Mouse (Mus musculus): ENCODE results near the gene Id3. TPM values are rescaled to one million over a fixed set of nuclear protein-coding genes. Genes with fewer than 3 reads are reported as not detected.
A peak's percentile ranks its signal among the peaks of the same experiment; 100 is the strongest.

The Id3 gene
- polyA plus RNA-seq, 1 experiment, result 386 TPM

DNA sequence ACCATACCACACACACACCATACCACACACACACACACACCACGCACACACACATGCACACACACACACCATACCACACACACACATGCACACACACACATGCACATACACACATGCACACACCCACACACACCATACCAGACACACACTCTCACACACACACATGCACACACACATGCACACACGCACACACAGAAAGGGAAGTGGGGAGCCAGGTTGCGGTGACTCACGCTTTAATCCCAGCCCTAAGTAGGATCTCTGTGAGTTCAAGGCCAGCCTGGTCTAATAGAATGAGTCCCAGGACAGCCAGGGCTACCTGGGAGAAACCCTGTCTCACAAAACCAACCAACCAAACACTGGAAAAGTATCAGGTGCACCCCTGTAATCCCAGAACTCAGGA lies 18.7 kb upstream of the Id3 start:
- no peak for DNase-seq (ENCODE audit: low spot score)

DNA sequence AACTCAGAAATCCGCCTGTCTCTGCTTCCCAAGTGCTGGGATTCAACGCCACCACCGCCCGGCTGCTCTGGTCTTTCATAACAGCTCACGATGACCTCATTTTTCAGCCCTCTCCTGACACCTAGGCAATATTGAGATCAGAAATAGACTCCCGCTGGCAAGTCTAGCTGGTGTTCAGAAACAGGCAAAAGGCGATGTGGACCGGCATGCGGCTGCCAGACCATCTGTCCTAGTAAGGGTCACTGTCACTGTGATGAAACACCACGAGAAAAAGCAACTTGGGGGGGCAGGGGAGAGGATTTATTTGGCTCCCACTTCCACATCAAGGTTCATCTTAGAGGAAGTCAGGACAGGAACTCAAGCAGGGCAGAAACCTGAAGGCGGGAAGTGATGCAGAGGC lies 17.8 kb upstream of the Id3 start:
- DNase-seq (ENCODE audit: low spot score), result no peak

DNA sequence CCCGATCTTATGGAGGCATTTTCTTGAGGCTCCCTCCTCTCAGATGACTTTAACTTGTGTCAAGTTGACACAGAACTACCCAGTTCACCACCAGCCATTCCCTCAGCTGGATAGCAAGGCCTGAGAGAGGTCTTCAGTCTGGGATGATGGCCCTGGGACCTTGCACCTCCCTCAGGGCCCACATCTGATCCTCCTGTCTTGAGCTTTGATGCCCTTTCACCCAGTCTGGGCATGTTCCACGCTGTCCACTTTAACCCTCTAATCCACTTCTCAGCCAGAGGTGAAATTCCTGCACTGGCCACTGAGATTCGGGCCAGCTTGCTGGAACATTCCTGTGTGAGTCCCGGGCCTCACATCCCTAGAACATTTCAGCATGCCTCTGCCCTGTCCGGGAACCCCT lies 17.3 kb upstream of the Id3 start:
- DNase-seq (ENCODE audit: low spot score), result no peak

- no peak for DNase-seq (ENCODE audit: low spot score)
Measured at GRCm38 (mm10) chr4:136127670-136128069, 15.6 kb upstream of the Id3 start.

DNA sequence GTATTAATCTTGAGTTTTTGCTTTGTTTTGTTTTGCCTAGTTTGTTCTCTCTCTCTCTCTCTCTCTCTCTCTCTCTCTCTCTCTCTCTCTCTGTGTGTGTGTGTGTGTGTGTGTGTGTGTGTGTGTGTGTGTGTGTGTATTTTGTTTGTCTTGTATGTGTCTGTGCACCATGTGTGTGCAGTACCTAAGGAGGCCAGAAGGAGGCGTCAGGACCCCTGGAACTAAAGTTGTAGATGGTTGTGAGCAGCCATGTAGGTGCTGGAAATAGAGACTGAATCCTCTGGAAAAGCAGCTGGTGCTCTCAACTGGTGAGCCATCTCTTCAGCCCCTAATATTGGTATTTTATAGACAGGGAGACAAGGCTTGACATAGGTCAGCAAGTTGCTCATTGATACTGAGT lies 13.5 kb upstream of the Id3 start:
- no peak for DNase-seq (ENCODE audit: low spot score)

DNA sequence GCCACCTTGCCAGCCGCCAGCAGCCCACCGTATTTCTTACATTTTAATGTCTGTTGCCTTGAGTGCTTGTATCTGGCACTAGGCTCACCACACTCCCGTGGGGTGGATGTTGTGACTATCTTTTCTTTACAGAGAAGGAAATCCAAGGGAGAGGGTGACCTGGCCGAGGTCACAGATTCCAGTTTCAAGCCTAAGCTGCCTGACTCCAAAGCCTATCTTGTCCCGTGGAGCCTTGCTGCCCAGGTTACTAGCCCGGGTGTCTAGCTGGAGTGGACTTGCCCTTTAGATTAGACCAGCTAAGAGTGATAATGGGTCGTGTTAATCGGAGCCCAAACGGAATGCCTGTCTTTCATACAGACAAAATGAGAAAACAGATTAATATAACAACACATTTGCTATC lies 9.5 kb upstream of the Id3 start:
- DNase-seq (ENCODE audit: low spot score), result no peak

DNA sequence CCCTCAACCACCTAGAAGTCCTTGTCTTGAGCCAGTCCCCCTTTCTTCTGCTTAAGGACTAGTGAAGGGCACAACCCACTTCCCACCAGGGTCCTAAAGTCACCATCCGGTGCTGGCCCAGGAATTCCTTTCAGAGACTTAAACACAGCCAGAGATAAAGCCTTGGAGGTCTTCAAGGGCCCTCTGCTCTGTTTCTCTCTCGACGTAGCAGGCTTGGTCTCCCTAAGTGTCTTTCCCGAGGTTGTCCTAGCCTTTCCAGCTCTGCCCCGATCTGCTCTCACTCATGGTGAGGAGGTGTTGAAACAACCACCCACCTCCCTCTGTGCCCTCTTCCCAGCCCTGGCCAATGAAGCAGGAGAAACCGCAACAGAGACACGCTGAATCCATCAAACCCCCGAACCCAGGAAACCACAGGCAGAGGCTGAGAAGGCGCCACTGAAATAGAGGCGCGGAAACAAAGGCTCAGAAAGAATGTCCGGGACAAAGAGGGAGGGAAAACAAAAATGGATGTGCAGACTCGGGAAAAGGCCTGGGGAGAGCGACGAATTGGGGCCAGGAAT lies 8.8 kb upstream of the Id3 start:
- no peak for DNase-seq (ENCODE audit: low spot score)

- no peak for DNase-seq (ENCODE audit: low spot score)
Measured at GRCm38 (mm10) chr4:136134978-136135873, 8.1 kb upstream of the Id3 start.

DNA sequence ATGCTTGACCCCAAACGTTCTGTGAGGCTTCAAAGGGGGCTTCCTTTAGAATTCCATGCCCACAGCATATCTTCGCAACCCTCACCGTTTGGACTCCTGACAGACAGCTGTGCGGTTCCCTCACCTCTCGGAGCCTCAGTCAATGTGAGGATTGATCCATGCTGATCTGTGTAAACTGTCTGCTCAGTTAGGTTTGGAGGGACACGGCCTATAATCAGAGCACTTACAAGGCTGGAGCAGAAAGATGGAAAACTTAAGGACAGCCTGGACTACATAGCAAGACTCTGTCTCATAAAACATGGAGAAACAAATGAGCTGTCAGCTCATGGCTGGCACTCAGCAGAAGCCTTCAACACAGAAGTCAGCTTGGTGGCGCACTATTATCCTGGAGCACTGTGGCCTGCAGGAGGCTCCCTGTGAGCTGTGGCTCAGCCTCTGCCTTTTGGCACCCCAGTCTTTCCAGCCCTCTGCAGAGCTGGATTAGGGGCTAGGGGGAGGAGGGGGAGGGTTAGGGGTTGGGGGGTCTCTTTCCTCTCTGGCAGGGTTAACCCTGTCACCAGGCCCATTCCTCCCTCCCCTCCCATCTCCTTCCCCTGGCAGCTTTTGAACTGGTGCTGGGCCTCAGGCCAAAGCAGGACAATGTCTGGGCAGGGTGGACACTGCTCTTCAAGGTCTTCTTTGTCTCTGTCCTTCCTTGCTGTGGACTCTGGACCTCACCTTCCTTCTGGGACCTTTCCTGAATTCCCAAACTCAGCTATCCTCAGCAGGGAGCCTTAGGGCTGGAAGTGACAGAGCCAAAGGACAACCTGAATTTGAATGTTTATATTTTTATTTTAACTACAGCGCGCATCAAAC lies 7.2 kb upstream of the Id3 start:
- DNase-seq (ENCODE audit: low spot score), result no peak

DNA sequence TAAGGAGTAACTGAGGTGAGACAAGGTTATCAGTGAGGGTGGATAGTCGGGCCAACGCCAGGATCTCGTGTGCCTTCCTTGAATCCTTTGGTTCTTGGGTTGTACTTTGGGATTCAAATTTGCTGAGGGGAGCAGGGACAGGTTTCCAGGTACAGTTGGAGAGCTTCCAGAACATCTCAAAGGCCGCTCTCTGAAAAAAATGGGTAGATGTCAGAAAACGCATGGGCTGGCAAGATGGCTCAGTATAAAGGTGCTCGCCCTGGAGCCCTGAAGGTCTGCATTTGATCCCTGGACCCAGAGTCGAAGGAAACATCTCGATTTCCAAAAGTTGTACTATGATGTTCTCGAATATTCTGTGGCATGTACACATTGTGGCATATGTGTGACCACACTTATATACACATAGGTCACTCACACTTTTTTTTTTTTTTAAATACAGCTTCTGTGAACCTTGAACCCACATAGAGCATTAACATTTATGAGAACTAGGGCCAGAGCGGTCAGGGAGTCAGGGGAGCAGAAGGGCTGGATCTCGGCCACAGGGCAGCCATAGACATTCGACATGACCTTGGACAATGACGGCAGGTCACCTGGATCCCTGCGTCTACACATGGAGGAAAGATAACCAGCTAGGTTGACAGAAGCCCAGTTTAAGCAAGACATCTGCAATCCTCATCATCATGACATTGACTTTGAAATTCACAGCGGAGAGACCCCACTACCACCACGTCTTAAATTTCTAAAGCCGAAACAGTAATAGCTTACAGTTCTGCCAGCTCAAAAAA lies 3.8 kb upstream of the Id3 start:
- no peak for DNase-seq (ENCODE audit: low spot score)

DNA sequence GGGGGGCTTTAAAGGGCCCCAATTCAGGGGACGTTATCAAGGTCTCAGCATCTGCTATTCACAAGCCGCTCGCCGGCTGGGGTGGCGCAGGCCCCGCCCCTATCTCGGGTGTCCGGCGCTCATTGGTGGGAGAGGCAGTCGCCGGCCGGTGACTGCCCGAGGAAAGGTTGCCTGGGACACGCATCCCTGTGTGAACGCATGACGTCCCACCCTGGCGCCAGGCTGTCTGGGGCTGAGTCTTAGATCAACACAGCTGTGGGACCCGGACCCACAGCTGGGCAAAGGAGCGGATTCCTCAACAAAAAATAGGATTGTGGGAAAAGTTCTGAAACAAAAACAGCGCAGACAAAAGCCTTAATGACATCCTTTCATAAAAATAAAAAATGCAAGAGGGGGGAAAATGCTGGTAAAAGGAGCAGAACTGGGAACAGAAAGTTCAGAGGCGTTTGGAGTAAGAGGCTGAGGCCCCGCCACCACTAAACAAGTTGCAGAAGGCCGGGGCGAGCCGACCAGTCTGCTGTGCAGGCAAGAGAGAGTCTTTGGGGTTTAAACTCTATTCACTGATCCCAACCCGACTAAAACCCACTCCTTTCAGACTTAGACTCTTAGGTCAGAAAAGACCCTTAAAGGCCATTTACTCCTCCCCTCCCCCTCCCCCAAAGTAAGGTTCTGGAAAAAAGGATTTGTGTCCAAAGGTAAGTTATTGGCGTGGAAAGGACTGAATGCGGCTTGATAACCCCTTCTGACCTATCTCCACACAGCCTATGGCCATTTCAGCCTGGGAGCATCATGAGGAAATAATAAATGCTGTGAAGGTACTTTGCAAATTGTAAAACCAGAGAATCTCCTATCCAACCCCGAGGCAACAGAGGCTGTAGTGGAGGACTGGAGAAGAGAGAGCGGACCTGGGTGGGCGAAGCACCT lies 2.7 kb upstream of the Id3 start:
- peak; percentile 82 for DNase-seq (ENCODE audit: low spot score)

DNA sequence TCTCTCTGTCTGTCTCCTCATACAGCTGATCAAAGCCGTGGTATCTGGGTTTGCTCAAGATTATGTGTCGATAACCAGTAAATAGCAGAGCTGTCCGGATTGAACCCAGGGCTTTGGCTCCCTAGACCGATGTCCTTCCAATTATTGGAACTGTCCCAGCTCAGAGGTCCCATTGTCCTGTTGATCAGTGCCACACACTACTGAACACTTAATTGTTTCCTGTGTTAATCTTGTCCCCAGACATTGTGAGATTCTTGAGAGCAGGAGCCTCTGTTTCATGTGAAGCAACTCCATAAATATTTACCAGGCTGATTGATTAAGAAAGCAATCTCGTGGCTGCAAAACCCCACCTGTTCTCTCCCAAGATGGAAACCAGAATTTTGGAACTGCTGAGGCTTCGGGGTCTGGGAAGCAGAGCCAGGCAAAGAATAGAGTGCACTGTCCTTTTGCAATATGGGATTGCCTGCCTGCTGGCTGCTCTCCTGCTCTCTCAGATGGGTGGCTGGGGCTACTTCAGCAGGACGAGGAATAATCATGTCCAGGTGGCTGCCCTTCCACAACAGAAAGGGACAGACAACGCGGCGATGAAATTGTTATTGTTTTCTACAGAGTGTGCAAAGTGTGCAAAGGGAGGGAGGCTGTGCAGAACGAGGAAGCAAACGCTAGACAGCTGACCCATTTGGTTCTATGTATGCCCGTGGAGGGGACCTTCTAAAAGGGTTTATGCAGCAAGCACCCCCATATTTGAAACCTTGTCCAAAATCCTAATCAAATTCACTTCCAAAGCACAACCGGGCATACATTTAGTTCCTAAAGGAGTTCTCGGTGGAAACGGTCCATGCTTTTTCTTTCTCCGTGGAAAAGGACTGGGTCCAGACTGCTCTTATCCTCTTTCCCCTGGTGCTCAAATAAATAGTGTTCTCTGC lies 767 bp upstream of the Id3 start:
- no peak for DNase-seq (ENCODE audit: low spot score)

GRCm38 (mm10) chr4:136144126-136144926 lies 1.0 kb downstream of the Id3 start:
- peak; percentile 84 for DNase-seq (ENCODE audit: low spot score)

- no peak for DNase-seq (ENCODE audit: low spot score)
Measured at GRCm38 (mm10) chr4:136144927-136145292, 1.6 kb downstream of the Id3 start.

- DNase-seq (ENCODE audit: low spot score), result no peak
Measured at GRCm38 (mm10) chr4:136145362-136145885, 2.1 kb downstream of the Id3 start.

DNA sequence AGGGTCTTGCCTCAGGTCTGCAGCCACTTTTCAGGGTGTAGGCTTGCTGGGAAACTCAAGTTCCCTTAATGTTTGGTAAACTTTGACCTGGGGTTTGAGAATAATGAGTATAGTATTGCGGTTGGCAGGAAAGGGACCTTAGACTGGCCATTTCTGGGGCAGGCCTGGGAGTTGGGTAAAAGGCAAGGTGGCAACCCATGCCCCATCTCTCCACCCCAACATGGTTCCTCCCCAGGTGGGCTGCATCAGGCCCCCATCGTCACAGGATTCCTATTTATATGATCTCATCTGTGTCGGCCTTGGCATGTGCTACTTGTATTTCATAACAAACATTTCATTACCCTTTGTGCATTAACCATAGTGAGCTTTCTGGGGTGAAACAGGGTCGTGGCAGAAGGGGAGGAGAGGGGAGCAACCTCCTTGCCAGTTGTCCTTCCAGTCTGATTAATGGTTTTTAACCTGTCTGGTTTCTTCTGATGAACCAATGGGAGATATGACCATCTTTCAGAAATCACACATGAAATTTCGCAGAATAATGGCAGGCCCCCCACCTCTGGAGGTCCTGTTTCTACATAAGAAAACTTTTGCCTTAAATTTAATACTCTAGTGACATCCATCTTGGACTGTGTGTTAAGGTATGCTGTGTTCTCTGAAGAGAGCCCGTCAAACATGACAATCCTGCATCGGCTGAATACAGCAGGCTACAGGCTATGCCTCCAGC lies 2.9 kb downstream of the Id3 start:
- DNase-seq (ENCODE audit: low spot score), result no peak

DNA sequence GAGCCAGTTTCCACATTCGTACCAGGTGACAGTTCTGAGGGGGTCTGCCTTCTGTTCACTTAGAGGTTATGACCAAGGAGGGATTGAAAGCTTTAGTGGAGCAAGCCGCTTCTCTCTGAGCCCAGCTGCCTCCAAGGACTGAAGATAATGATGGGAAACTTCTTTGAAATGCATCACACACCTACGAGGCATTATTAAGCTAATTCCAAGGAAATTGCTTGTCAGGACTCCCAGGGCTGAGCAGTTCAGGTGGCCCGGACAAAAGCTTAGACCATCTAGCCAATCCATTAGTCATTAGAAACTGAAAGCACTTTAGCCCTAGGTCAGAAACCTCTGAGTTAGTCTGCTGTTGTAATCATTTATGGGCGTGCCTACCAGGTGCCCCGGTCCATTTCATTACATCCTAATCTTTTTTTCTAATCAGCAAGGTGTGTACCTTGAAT lies 3.4 kb downstream of the Id3 start:
- no peak for DNase-seq (ENCODE audit: low spot score)

Data from urinary bladder, adult 2 months (tissue).